Mouse (Mus musculus): ENCODE measurements around the gene Clcn3. TPM values are rescaled to one million over a fixed set of nuclear protein-coding genes. Genes with fewer than 3 reads are reported as not detected.
A peak's percentile ranks its signal among the peaks of the same experiment; 100 is the strongest.

Clcn3 gene
- polyA plus RNA-seq, 1 experiment from 2014 or later, result 29.1 TPM

DNA sequence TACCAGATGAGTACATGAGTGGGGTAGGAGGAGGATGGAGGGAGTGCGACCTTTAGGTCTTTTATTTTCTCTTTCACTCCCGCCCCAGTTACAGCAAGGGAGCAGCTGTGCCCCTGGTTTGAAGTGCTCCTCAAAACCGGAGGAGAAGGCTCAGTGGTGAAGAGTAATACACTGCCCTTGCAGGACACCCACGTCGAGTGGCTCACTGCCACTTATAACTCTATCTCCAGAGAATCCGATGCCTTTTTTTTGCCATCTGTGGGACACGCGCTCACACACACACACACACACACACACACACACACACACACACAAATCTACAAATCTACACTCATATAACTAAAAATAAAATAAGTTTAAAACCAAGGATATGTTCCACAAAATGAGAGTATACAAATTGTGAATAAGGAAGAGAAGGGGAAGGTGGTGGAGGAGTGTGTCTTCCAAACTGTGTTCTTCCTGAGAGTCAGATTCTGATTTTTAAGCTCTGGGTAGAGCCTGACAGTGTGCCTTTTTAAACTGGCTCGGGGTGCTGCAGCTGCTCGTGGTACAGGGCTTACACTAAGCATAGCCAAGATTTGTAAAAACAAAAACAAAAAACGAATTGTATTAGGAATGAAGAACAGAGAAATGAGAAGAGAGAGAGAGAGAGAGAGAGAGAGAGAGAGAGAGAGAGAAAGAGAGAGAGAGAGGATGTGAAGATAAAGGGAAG is 93.8 kb downstream of the Clcn3 start:
- DNase-seq (ENCODE audit: low spot score), result no peak
- H3K4me1 ChIP-seq, result peaks cover 23% of the 10 kb centered on the region
- no peaks in the 10 kb centered on the region for H3K27me3 ChIP-seq (ENCODE audit: low read depth, poor library complexity, severe bottlenecking)
- 90% methylated on average over 11 of the region's 11 CpGs for WGBS
- no peak overlapping the region for H3K27ac ChIP-seq (replicated peaks)
- peaks cover 22% of the 10 kb centered on the region for H3K36me3 ChIP-seq
- H3K4me3 ChIP-seq, result peak overlapping the region; percentile 90; the same call in 1 of the 2 replicates
- no peaks in the 10 kb centered on the region for H3K9me3 ChIP-seq (replicated peaks)

DNA sequence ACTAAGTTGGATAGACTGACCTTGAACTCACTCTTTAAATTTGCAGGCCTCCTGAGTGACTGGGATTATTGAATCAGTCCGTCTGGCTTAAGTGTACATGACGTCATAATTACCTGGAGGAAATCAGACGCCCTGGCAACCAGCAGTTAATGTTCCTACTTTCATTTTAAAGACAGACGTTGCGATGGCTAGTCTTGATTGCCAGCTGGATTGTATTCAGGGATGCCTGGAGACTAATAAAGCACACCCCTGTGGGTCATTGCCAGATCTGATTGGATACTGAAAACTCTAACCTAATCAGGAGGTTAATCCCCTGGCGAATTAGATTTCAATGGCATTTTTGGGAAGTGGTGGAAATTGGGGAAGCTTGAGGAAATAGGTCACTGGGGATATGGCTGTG is 96.4 kb downstream of the Clcn3 start:
- Histone ChIP-seq H3K9me3 (replicated peaks) (no peaks in the 10 kb centered on the region), H3K4me1 (peaks cover 23% of the 10 kb centered on the region), H3K4me3 (no peak overlapping the region), H3K27me3 (ENCODE audit: low read depth, poor library complexity, severe bottlenecking) (no peaks in the 10 kb centered on the region), H3K27ac (replicated peaks) (no peak overlapping the region), H3K36me3 (peaks cover 1% of the 10 kb centered on the region)
- DNase-seq (ENCODE audit: low spot score), result no peak
- 65% methylated on average over 6 of the region's 6 CpGs for WGBS

DNA sequence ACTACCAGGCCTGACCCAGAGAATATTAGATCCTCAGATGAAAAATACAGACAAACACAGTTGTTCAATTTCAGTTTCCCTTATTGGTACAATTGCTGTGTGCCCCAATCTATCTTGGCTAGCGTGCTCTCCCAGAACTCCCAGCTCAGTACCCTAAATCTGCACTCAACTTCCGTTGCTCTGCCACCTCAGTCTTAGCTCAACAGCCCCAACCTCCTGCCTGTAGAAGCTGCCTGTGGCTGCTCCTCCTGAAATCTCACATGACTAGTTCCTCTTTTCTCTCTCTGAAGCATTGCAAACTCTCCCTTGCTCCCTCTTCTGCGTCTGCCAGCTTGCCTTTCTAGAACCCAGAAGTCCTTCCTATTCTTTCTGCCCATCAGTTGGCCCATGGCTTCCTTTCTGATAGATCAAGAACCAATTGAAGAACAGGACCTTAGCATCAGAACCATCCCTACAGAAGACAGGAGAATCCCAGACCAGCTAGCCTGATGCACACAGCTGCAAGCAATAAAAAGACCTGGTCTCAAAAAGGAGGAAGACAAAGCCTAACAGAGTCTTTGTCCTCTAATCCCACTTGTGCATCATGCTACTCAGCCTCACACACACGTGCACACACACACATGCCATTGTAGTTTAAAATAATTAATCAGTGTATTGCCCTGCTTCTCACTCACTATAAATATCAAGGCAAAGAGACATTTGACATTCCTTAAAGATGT is 99.5 kb downstream of the Clcn3 start:
- peaks cover 13% of the 10 kb centered on the region for H3K4me1 ChIP-seq
- H3K27ac ChIP-seq (replicated peaks), result no peak overlapping the region; the same call in 1 of the 2 replicates
- H3K27me3 ChIP-seq (ENCODE audit: low read depth, poor library complexity, severe bottlenecking), result no peaks in the 10 kb centered on the region
- H3K36me3 ChIP-seq, result no peaks in the 10 kb centered on the region
- DNase-seq (ENCODE audit: low spot score), result no peak
- 74% methylated on average over 4 of the region's 4 CpGs for WGBS
- H3K4me3 ChIP-seq, result no peak overlapping the region
- no peaks in the 10 kb centered on the region for H3K9me3 ChIP-seq (replicated peaks)

- Histone ChIP-seq H3K9me3 (replicated peaks) (no peaks in the 10 kb centered on the region), H3K4me1 (peaks cover 3% of the 10 kb centered on the region), H3K27me3 (ENCODE audit: low read depth, poor library complexity, severe bottlenecking) (no peaks in the 10 kb centered on the region), H3K4me3 (no peak overlapping the region), H3K36me3 (no peaks in the 10 kb centered on the region), H3K27ac (replicated peaks) (no peak overlapping the region)
- WGBS, result 74% methylated on average over 2 of the region's 2 CpGs
- no peak for DNase-seq (ENCODE audit: low spot score)
These were observed 104.5 kb downstream of the Clcn3 start for GRCm38 (mm10) chr8:60878617-60879016.

- Histone ChIP-seq H3K4me3 (no peak overlapping the region), H3K36me3 (no peaks in the 10 kb centered on the region), H3K4me1 (peaks cover 8% of the 10 kb centered on the region; the same call in 1 of the 2 replicates), H3K9me3 (replicated peaks) (no peaks in the 10 kb centered on the region), H3K27me3 (ENCODE audit: low read depth, poor library complexity, severe bottlenecking) (no peaks in the 10 kb centered on the region), H3K27ac (replicated peaks) (no peak overlapping the region)
- no peak for DNase-seq (ENCODE audit: low spot score)
- 87% methylated on average over 13 of the region's 13 CpGs for WGBS
These were observed 112.6 kb downstream of the Clcn3 start for GRCm38 (mm10) chr8:60870231-60871193.

- 88% methylated on average over 2 of the region's 2 CpGs for WGBS
These were observed 113.3 kb downstream of the Clcn3 start for GRCm38 (mm10) chr8:60869761-60870160.

DNA sequence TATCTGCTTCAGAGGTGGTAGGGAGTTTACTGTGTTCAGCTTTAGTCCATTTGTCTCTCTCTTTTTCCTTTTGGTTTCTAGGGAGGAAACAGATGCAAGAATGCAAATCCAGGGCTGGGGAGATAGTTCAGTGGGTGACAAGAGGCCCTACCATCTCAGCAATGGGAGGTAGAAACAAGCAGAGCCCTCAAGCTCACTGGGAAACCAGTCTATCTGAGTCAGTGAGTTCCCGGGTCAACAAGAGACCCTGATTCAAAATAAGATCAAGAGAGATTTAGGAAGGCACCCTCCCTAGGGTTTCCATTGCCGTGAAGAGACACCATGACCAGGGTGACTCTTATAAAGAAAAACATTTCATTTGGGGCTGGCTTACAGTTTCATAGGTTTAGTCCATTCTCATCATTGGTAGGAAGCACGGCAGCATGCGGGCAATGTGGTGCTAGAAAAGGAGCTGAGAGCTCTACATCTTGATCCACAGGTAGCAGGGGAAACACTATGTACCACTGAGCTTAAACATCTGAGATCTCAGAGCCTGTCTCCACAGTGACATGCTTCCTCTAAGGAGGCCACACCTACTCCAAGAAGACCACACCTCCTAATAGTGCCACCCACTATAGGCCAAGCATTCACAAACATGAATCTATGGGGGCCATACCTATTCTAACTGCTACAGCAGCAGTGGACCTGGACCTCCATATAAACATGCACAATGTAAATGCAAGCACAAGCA is 114.7 kb downstream of the Clcn3 start:
- Histone ChIP-seq H3K4me3 (no peak overlapping the region), H3K4me1 (peaks cover 8% of the 10 kb centered on the region; the same call in 1 of the 2 replicates), H3K27ac (replicated peaks) (no peak overlapping the region), H3K36me3 (no peaks in the 10 kb centered on the region), H3K27me3 (ENCODE audit: low read depth, poor library complexity, severe bottlenecking) (no peaks in the 10 kb centered on the region), H3K9me3 (replicated peaks) (no peaks in the 10 kb centered on the region)
- WGBS, result 91% methylated on average over 4 of the region's 4 CpGs
- no peak for DNase-seq (ENCODE audit: low spot score)

More at GRCm38 (mm10) chr8:60869761-60870160, 113.3 kb downstream of the Clcn3 start:
- H3K4me1 ChIP-seq, result peaks cover 8% of the 10 kb centered on the region; the same call in 1 of the 2 replicates
- no peaks in the 10 kb centered on the region for H3K9me3 ChIP-seq (replicated peaks)
- no peak overlapping the region for H3K27ac ChIP-seq (replicated peaks)
- H3K4me3 ChIP-seq, result no peak overlapping the region
- DNase-seq (ENCODE audit: low spot score), result no peak
- H3K27me3 ChIP-seq (ENCODE audit: low read depth, poor library complexity, severe bottlenecking), result no peaks in the 10 kb centered on the region
- no peaks in the 10 kb centered on the region for H3K36me3 ChIP-seq

- Histone ChIP-seq H3K27me3 (ENCODE audit: low read depth, poor library complexity, severe bottlenecking) (no peaks in the 10 kb centered on the region), H3K4me1 (peaks cover 8% of the 10 kb centered on the region; the same call in 1 of the 2 replicates), H3K27ac (replicated peaks) (no peak overlapping the region), H3K36me3 (no peaks in the 10 kb centered on the region), H3K4me3 (no peak overlapping the region), H3K9me3 (replicated peaks) (no peaks in the 10 kb centered on the region)
- no peak for DNase-seq (ENCODE audit: low spot score)
- 85% methylated on average over 4 of the region's 4 CpGs for WGBS
These were observed 115.5 kb downstream of the Clcn3 start for GRCm38 (mm10) chr8:60867468-60868115.

- Histone ChIP-seq H3K9me3 (replicated peaks) (no peaks in the 10 kb centered on the region), H3K27me3 (ENCODE audit: low read depth, poor library complexity, severe bottlenecking) (no peaks in the 10 kb centered on the region), H3K36me3 (no peaks in the 10 kb centered on the region), H3K27ac (replicated peaks) (no peak overlapping the region), H3K4me3 (no peak overlapping the region), H3K4me1 (0 out of 2 replicates have a peak, but pooled peaks cover 3% of the 10 kb centered on the region)
- 31% methylated on average over 3 of the region's 3 CpGs for WGBS
- DNase-seq (ENCODE audit: low spot score), result peak; percentile 53
These were observed 117.5 kb downstream of the Clcn3 start for GRCm38 (mm10) chr8:60865504-60866114.

GRCm38 (mm10) chr8:60864875-60865274 is 118.2 kb downstream of the Clcn3 start:
- H3K36me3 ChIP-seq, result no peaks in the 10 kb centered on the region
- H3K27ac ChIP-seq (replicated peaks), result no peak overlapping the region
- no peaks in the 10 kb centered on the region for H3K9me3 ChIP-seq (replicated peaks)
- H3K4me3 ChIP-seq, result no peak overlapping the region
- 86% methylated on average over 6 of the region's 6 CpGs for WGBS
- no peak for DNase-seq (ENCODE audit: low spot score)
- H3K4me1 ChIP-seq, result no peaks in the 10 kb centered on the region
- no peaks in the 10 kb centered on the region for H3K27me3 ChIP-seq (ENCODE audit: low read depth, poor library complexity, severe bottlenecking)

- no peaks in the 10 kb centered on the region for H3K4me1 ChIP-seq
- DNase-seq (ENCODE audit: low spot score), result no peak
- 90% methylated on average over 6 of the region's 6 CpGs for WGBS
- H3K27ac ChIP-seq (replicated peaks), result no peak overlapping the region
- no peaks in the 10 kb centered on the region for H3K9me3 ChIP-seq (replicated peaks)
- no peak overlapping the region for H3K4me3 ChIP-seq
- H3K27me3 ChIP-seq (ENCODE audit: low read depth, poor library complexity, severe bottlenecking), result no peaks in the 10 kb centered on the region
- no peaks in the 10 kb centered on the region for H3K36me3 ChIP-seq
These were observed 121.3 kb downstream of the Clcn3 start for GRCm38 (mm10) chr8:60861783-60862182.
